Mouse (Mus musculus): Measurements from ENCODE around the gene Uqcr10. TPM values are rescaled to one million over a fixed set of nuclear protein-coding genes. Genes with fewer than 3 reads are reported as not detected.

Gene Uqcr10
- total RNA-seq (2021): 1,000 to 10,000 TPM; 1,345 to 1,457 TPM

- DNase-seq: peak; percentile 95 to 96
- intact Hi-C loops (cut with DNase I): loop anchor here (10.0 kb wide), 1 partner anchor 440 kb away; no protein-coding TSS in a partner anchor
Measured at GRCm38 (mm10) chr11:4704072-4704964, at the start of gene Uqcr10, which contains the start of gene Zmat5. TSS of gene Uqcr10 (minus strand) at chr11:4704342. TSS of gene Zmat5 (plus strand) at chr11:4704678.

DNA sequence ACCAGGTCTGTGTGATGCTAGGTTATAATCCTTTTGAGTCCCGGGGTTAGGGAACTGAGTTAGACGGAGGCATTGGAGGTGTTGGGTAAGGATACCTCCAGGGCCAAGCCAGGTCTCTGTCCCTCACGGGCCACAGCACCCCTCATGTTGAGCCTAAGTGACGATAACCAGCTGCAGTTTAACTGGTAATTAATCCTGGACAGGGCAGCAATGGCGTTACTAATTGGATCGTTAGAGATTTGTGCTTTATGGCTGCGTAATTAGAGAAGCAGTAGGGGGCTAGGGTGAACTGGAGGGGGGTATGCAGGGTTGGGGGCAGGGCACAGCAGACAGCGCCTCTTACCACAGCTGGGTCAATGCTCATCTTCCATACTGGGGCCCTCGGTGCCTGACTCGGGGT lies 48.7 kb upstream of the Uqcr10 start:
- intact Hi-C loops (cut with DNase I): no loop called here
- DNase-seq: no peak

DNA sequence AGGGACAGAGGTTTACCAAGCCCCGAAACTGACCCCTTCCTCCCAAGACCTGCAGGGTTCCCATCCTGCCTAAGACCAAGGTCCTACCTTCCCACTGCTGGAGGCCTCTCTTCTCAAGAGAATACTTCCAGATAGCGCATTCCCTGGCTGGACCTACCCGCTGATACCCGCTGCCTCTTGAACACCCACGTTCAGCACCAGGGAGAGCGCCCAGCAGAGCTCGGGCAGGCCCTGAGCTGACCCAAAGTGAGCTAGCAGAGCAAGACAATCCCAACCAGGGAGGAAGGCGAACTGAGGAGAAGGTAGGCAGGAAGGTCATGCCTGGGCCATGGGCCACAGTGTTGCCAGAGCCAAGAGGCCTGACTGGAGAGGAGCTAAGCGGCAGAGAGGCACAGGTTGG lies 46.1 kb upstream of the Uqcr10 start:
- DNase-seq: peak; percentile 79 to 86
- intact Hi-C loops (cut with DNase I): no loop called here

GRCm38 (mm10) chr11:4747285-4747684 lies 43.1 kb upstream of the Uqcr10 start:
- intact Hi-C loops (cut with DNase I): no loop called here
- no peak for DNase-seq

DNA sequence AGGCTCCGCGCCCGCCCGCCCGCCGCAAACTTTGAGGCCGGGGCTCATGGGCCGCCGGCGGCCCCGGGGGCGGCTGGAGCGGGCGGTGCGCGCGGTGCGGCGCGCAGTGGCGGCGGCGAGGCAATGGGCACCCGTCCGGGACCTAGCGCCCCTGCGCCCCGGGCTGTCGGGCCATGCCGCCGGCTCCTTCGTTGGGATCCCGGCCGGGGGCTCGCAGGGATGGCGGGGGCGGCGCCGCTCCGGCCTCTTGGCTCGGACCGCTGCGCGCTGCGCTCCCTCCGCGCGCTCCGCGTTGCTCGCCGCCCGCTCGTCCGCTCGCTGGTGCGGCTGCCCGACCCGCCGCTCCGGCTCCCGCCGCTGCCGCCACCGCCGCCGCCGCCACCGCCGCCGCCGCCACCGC lies 42.6 kb upstream of the Uqcr10 start, which contains the start of gene Cabp7:
TSS of gene Cabp7 (minus strand) at position 46 of the 400 bp plus-strand sequence.
- intact Hi-C loops (cut with DNase I): no loop called here
- no peak for DNase-seq

- intact Hi-C loops (cut with DNase I): no loop called here
Measured at GRCm38 (mm10) chr11:4745969-4746368, 41.8 kb upstream of the Uqcr10 start.

DNA sequence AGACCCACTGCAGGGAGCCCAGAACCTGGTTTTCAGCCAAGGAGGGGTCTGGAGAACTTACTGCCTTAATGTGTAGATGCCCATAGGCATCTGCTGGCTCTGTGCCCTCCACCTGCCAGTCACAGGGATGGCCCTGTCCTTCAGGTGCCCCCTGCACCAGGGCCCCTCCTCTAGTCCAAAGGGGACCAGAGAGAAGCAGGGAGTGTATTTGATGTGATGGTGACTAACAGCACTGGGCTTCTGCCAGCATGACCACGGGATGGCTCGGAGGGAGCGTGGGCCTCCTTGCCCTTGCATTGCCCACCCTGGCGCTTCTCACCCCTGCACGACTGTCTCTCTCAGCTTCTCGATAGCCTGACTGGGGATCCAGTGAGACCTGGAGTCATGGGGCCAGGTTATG lies 40.5 kb upstream of the Uqcr10 start:
- DNase-seq: no peak
- intact Hi-C loops (cut with DNase I): no loop called here

More at GRCm38 (mm10) chr11:4745969-4746368, 41.8 kb upstream of the Uqcr10 start:
- no peak for DNase-seq

DNA sequence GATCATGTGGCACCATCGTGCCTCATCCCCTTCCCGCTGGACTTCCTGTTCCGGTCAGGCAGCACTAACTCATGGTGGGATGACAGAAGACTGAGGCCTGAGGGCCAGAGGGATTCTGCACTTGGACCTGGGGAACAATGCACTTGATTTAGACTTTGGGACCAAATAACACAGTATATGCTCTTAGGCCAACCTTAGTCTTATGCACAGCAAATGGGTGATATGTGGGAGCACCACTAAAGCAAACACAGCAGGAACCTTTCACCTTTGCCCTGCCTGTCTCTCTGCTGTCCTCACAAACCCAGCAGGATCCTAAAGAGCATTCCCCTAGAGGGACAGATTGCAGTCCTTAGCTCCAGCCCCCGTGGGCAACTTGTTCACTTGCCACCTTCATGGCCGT lies 36.6 kb upstream of the Uqcr10 start:
- intact Hi-C loops (cut with DNase I): no loop called here
- no peak for DNase-seq

GRCm38 (mm10) chr11:4738719-4739118 lies 34.6 kb upstream of the Uqcr10 start:
- no peak for DNase-seq
- intact Hi-C loops (cut with DNase I): no loop called here

- intact Hi-C loops (cut with DNase I): no loop called here
- no peak for DNase-seq
Measured at GRCm38 (mm10) chr11:4737682-4738081, 33.5 kb upstream of the Uqcr10 start.

DNA sequence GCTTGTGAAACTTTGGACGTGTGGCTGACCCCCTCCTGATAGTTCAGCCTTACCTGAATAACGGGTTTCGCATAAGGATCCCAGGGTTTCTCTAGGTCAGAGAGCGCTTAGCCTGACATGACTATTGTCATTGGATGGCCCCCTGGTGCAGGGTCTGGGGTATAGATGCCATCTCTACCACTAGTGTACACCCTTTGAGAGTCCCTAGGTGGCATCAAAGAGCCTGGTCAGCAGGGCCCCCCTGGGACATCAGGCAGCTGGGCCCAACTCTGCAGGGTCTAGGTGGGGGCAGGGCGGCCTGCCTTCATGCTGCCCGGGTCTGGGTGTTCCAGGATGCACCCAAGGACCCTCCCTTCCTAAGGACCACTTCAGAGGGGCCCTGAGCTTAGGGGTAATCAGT lies 32.2 kb upstream of the Uqcr10 start:
- DNase-seq: no peak

GRCm38 (mm10) chr11:4734179-4734578 lies 30.0 kb upstream of the Uqcr10 start:
- intact Hi-C loops (cut with DNase I): no loop called here
- DNase-seq: no peak

More for the DNA sequence above, 32.2 kb upstream of the Uqcr10 start:
- intact Hi-C loops (cut with DNase I): no loop called here

GRCm38 (mm10) chr11:4731781-4732180 lies 27.6 kb upstream of the Uqcr10 start:
- no peak for DNase-seq
- intact Hi-C loops (cut with DNase I): no loop called here

- intact Hi-C loops (cut with DNase I): no loop called here
- DNase-seq: no peak
Measured at GRCm38 (mm10) chr11:4730913-4731312, 26.8 kb upstream of the Uqcr10 start.

DNA sequence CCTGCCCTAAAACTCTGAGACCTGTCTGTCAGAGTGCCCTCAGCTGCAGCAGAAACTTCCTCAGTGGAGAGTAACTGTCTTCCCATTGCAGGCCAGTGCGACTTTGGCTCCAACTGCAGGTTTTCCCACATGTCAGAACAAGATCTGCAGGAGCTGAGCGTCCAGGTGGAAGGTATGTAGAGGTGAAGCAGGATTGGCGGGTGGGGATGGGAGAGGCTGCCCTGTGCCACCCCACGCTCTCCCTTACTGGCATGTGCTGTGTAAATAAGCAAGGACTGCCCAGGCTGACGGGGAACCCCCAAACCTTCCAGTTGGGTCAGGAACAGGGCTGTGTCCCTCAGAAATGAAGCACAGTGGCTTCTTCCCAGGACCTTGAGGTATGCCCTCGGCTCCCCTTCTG lies 26.0 kb upstream of the Uqcr10 start:
- DNase-seq: no peak
- intact Hi-C loops (cut with DNase I): no loop called here

DNA sequence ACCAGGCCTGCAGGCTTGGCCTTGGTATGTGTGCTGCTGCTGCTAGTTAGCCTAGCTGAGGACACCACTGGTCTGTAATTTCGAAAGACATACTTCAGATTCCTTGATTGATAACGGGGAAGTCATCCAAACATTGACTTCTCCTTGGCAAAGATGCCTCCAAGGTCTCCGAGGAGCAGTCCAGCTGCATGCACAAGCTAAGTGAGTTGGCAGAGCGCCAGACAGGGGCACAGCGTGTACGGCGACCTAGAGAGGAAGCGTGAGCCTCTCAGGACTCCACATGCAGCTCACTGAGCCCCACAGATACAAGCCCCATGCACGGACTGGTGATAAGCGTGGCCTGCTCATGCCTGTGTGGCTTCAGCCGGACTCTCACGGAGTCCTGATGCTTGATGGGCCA lies 25.5 kb upstream of the Uqcr10 start:
- intact Hi-C loops (cut with DNase I): no loop called here
- DNase-seq: peak; percentile 17 to 26

DNA sequence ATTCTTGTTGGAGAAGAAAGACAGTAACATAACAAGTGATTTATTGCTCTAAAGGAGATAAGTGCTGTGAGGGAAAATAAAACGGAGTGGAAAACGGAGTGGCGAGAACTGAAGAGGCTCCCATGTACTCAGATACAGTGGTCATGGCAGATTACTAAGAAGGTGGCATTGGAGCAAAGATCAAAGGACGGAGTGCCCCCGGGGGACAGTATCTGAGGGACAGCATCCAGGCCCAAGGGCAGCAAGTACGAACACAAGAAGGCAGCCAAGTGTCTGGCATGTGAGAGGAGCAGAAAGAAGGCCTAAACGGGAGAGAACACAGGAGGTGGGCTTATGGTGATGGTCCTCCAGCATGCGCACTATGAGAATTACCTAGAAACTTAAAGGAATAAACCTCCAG lies 17.6 kb upstream of the Uqcr10 start:
- no peak for DNase-seq
- intact Hi-C loops (cut with DNase I): no loop called here

GRCm38 (mm10) chr11:4720900-4721580 lies 16.9 kb upstream of the Uqcr10 start:
- no peak for DNase-seq

GRCm38 (mm10) chr11:4720393-4720792 lies 16.3 kb upstream of the Uqcr10 start:
- no peak for DNase-seq
- intact Hi-C loops (cut with DNase I): no loop called here

More at GRCm38 (mm10) chr11:4720900-4721580, 16.9 kb upstream of the Uqcr10 start:
- intact Hi-C loops (cut with DNase I): no loop called here

- DNase-seq: no peak
Measured at GRCm38 (mm10) chr11:4719961-4720360, 15.8 kb upstream of the Uqcr10 start.

DNA sequence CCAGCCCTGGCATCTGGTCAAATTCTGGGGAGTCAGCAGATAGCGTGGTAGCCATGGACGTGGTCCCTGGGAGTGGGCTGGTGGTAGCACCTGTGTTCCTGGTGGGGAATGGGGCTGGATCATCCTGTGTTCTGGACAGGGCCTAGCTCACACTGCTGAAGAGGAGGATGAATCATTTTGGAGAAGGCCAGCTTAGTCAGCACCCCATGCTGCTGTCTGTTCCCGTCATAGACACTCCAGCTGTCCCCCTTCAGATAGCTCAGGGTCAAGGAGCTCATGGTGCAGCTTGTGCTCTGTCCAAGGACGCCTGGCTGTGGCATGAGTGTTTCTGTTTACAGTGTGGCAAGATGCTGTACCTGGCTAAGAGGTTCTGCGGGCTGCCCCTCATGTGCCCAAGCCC lies 14.4 kb upstream of the Uqcr10 start:
- intact Hi-C loops (cut with DNase I): no loop called here
- DNase-seq: no peak

More at GRCm38 (mm10) chr11:4719961-4720360, 15.8 kb upstream of the Uqcr10 start:
- intact Hi-C loops (cut with DNase I): no loop called here

Measured in heart, postnatal 10 days (tissue).